Mouse (Mus musculus) cerebellum, adult 11 months (tissue): ENCODE data around the gene Mia2.
"Not testable (repeated sequence)": the region's sequence is repeated elsewhere in the genome, so short reads cannot be mapped to it uniquely, and the experiment has no call there.

ENCODE experiments used
- DNase-seq: peaks from one replicate; pipeline ENCODE4 v3.0.0; 2022

Mia2 gene

DNA sequence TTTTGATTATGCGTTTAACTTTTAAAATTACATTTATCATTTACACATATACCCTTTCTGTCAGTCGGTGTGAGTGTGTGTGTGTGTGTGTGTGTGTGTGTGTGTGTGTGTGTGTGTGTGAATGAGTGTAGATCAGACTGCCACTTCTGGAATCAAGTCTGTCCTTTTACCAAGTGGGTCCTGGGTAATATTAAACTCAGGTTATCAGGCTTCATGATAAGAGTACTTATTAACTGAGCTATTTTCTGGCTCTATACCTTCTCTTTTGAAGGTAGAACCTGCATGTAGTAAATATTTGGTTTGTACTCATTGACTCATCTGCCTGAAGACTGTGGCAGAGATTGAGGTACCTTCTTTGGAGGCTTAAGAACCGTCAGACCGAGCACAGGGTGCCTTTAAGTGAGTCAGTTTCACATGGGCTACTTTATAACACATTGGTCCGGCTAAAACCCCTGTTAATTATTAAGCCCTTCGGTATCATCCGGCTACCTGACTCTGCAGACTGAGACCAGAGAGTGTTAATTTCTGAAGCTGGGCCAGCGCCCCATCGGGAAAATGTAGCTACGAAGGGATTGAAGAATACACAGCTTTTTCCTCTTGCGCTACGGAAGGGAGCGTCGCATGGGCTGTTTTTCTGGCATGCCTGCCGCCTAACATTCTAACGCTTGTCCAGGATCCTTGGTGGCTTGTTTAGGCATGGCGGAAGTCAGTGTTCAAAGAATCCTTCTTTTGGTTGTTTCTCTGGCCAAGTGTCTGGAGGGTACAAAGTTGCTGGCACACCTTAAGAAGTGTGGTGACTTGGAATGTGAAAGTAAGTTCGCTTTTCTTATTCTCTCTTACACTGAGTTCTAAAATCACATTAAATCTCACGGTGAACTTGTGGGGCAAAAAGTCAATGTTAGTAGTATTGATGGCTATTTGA, at the start of gene Mia2:
Gene Mia2 (plus strand): TSS at position 696 of the 922 bp plus-strand sequence.
- DNase-seq, result no peak

DNA sequence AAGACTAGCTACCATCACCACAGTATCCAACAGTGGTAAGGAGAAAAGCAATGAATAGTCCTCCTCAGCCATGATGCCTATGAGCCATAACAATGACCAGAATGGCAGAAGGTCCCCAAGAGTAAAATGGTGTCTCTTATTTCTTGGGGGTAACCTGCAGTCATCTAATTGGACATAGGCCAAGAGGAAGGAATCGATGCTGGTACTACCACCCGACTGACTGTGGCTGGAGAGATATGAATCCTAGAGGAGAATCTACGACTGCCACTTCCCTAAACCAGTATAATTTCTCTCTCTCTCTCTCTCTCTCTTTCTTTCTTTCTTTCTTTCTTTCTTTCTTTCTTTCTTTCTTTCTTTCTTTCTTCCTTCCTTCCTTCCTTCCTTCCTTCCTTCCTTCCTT, 43.1 kb upstream of the Mia2 start:
- no peak for DNase-seq

DNA sequence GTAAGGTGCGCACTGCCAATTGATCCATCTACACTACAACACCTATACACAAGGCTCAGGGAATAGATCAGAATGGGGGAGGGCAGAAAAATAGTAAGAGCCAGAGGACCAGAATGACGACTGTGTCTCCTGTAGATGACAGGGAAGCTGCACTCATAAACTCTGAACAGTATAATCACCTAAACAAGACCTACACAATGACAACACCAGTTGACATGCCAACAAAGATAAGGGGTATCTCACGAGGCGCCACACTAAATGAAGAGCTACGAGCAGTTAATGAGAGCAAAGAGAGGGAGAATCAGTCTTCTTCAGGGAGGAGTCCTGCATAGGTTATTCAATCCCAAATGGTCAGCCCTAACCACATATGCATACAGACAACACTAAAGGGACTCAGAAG, 42.4 kb upstream of the Mia2 start:
- DNase-seq, result no peak

DNA sequence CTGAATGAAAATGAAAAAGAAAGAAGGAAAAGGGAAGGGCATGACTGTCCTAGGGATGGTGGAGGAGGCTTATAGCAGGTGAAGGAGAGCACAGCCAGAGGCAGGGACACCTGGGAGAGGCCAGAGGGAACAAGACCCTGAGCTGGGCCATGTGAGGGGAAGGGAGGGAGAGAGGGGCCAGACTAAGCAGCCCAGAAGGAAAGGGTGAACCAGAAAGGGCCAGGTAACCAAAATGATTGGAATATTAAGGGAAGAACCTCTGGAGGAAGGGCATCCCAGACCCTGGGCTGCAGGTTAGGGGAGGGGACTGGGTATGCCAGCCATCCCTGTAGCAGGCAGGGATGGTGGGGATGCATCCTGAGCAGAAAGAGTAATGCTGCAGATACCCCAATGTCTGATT, 41.6 kb upstream of the Mia2 start:
- DNase-seq, result no peak

DNA sequence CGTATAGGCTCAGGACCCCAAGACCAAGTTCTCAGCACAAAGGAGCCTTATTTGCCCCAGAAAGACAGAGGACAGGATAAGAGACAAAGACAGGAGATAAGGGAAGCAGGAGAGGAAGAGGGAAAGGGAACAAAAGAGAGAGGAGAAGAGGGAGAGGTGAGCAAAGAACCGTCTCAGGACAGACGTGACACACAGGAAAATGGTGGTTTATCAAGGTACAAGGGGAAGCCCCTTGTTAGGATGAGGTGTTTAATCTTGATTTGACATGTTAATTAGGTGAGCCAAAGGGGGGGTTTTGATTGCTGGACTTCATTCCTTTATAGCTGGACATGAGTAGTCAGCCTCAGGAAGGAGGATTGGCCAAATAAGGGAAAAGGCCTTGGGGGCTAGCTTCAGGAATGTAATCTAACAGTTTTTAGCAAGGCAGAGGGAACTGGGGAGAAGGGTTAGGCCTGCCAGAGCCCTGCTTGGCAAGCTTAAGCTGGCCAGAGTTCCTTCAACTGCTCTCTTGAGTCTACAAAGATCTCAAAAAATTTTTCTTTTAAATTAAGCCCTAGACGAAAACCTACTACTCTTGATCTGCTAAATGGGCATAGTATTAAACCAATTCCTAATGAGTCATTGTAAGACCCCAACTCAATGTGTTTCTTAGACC, 40.3 kb upstream of the Mia2 start:
- no peak for DNase-seq

DNA sequence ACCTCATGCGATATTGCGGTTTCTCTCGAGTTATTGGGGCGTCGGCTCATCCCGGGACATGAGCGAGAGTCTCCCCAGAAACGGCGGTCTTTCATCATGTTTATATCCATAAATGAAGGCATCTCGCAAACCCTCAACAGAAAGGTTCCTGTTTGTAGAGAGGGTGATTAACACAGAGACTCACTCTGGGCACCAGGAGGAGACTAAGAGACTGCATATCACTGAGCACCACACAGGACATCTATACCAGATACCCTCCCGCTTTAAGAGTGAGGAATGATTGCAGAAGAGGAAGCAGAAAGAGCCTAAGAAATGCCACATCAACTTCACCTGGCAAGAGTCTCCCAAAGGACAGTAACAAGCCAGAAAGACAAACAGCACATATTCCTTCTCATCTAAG, 39.4 kb upstream of the Mia2 start:
- DNase-seq, result no peak

DNA sequence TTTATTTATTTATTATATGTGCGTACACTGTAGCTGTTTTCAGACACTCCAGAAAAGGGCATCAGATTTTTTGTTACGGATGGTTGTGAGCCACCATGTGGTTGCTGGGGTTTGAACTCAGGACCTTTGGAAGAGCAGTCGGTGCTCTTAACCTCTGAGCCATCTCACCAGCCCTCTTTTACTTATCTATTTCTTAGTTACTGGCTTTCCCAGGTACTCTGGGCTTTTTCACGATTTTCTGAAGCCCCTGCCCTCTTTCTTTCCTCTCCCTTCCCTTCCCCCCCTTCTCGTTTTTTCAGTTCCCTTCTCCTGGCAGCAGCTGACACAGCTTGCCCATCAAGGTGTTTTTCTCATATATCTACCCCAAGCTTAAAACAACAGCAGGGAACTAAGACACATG, 37.4 kb upstream of the Mia2 start:
- DNase-seq, result not testable (repeated sequence)

DNA sequence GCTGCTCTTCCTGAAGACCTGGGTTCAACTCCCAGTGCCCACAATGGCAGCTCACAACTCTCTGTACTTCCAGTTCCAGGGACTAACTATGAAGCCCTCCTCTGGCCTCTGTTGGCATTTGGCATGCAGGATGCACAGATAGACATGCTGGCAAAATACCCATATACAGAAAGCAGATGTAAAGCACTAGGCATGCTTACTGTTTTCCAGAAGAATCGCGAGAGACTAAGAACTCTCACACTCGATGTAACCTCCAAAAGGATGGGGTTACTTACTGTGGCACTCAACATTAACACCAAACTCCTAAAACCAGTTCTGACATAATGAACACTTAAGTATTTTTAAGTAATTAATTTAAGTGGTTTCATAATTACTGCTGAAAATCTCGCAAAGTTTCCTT, 35.3 kb upstream of the Mia2 start:
- DNase-seq, result no peak

DNA sequence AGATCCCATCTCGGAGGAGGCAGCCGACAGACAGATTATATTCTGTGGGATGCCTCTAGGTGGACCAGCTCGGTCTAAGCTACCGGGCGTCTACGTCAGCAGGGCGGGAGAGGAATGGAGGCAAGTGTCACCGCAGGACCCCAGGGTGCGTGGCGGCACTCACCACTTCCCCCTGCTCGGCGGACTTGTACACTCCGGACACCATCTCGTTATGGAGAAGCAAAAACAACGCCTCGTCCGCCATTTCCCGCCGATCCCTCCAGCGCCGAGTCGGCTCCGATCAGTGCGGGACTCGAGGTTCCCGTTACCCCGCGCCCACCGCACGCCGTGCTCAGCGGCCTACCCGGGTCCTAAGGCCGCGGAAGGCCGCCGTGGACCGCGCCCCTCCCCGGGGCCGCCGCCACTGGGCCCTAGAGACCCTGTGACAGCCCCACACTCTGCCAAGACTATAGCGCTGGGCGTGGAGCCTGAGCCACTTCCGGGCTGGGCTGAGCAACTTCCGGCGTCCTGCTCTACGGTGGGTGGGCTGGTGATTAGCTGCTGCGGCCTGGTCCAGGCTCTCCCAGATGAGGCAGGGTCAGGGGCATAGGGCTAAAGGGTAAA, 34.5 kb upstream of the Mia2 start, which contains the start of gene Trappc6b:
Gene Trappc6b (minus strand): TSS at position 480 of the 603 bp plus-strand sequence.
- DNase-seq, result peak; percentile 68

DNA sequence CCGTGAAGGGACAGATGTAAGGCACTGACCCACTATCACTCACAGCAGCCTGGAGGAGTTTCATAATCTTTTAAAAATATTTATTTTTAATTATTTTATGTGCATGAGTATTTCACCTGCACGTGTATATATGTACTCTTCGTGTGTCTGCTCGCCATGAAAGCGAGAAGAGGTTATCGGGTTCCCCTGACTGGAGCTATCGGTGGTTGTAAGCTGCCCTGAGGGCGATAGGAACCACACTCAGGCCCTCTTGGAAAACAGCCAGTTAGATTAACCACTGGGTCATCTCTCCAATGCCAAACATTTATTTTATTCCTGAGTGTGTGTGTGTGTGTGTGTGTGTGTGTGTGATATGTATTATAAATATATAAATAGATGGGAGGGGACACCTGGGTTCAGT, 30.8 kb upstream of the Mia2 start:
- no peak for DNase-seq

DNA sequence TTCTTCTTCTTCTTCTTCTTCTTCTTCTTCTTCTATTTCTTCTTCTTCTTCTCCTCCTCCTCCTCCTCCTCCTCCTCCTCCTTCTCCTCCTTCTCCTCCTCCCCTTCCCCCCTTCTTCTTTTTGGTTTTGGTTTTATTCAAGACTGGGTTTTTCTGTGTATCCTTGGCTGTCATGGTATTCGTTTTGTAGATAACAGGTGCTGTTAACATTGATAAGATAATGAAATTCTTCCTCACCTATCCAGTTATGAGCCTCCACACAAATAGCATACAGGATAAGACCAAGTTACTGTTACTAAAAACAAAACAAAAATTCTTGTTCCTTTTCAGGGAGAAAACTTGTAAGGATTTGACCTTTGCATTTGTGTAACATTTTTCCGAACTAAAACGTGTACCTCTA, 29.8 kb upstream of the Mia2 start:
- DNase-seq, result no peak

DNA sequence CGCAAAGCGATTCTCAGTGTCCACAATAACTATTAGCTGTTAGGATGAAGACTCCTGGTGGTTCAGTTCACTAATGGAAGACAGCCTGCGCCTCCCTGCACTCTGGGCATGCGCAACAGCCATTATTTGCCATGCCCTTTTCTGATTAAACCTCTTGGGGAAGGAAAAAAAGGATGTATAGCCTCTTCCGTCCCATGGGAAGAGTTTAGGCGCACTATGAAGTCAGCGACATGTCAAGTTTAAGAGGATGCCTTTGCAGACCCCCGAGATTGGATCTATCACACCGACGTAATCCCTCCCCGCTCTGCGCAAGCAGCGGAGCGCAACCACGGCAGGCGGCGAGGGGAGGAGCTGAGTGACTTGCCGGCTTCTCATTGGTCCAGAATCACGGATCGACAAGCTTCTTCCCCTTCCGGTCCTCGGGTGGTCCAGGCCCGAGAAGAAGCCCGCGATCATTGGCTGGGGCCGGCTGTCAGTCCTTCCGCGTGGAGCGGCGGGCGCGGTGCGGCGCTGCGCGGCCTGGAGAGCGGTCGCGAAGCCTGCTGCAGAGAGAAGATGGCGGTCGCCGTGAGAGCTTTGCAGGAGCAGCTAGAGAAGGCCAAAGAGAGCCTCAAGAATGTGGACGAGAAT, 29.0 kb upstream of the Mia2 start, which contains the start of gene Pnn:
Gene Pnn (plus strand): TSS at position 437 of the 630 bp plus-strand sequence.
- DNase-seq, result peak; percentile 96

DNA sequence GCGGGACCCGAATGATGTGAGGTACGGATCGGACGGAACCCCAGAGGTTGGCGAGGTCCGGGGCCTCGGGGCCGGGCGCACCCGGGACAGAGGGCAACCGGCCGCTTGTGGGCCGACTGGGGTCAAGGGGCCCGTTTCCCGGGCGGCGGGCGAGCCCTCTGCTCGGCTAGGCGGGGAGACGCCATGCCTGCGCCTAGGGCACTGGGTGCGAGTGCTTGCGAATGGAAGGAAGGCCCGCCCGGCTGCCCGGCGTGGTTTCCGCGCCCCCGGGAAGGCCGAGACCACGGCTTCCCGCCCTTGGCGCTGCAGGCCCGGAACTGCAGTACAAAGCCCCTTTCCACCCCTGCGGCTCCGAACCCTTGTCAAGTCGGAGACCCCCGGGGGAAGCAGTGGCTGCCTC, 28.5 kb upstream of the Mia2 start:
- no peak for DNase-seq

DNA sequence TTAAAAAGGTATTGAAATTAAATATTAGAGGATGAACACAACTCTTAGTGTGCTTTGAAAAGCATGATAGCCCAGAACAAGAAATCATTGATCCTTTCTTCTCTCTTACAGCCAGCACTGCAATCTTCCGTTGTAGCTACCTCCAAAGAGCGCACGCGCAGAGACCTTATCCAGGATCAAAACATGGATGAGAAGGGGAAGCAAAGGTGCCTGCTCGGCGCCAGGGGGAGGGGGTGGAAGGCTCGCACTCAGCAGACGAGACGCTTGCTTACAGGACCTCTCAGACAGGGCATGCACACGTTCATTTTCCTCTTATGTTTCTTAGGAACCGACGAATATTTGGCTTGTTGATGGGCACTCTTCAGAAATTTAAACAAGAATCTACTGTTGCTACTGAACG, 26.8 kb upstream of the Mia2 start:
- no peak for DNase-seq

DNA sequence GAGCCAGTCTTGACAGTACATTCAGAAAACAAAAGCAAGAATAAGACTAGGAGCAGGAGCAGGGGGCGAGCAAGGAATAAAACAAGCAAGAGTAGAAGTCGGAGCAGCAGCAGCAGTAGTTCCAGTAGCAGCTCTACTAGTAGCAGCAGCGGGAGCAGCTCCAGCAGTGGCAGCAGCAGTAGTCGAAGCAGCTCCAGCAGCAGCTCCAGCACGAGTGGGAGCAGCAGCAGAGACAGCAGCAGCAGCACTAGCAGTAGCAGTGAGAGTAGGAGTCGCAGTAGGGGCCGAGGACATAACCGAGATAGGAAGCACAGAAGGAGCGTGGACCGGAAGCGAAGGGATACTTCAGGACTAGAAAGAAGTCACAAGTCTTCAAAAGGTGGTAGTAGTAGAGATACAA, 23.3 kb upstream of the Mia2 start:
- DNase-seq, result no peak

DNA sequence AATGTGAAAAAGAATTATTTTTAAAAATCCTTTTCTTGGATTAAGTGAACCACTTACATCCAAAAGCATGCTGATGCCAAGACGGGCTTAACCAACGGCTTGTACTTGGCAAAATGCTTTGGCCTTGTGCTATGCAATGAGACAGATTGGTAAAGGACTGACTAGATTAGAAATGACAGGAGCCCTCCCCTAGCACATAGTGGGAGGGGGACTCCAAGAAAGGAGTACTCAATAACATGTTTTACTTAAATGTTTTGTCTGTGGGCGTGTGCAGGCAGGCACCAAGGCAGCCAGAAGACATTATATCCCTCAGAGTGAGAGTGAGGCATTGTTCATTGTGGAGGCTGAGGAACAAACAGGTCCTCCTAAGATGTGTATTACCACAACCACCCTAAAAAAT, 21.5 kb upstream of the Mia2 start:
- no peak for DNase-seq

DNA sequence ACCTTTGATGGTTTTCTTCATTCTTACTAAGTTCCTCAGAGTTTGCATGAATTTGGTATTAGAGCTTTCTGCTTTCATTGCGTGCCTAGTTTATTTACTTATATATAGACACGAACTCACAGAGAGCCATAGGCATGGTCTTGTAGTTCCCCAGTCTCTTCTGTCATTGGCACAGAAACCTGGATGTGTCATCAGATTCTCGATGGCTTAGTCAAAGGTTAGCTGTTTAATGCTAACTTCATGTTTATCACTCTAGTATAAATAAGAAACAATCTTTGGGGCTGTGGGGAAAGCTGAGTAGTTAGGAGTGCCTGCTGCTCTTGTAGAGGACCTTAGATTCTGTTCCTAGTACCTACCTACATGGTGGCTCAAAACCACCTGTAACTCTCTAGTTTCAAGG, 18.6 kb upstream of the Mia2 start:
- DNase-seq, result no peak

DNA sequence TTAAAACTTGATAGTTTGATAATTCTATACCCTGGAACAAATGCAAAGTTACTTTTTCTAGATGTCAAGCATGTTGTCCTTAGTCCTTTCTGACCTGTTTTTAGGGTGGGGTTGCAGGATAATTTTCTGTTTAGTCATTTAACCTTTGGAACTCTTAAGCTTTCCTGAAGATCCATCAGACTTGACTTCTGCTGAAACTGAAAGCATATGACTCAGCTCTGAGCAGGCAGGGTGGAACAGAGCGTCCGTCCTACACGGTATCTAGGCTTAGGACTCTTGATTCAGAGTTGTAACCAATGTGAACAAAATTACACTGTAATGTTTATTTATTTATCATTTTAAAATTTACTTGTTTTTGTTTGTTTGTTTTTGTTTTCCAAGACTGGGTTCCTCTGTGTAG, 17.7 kb upstream of the Mia2 start:
- no peak for DNase-seq

DNA sequence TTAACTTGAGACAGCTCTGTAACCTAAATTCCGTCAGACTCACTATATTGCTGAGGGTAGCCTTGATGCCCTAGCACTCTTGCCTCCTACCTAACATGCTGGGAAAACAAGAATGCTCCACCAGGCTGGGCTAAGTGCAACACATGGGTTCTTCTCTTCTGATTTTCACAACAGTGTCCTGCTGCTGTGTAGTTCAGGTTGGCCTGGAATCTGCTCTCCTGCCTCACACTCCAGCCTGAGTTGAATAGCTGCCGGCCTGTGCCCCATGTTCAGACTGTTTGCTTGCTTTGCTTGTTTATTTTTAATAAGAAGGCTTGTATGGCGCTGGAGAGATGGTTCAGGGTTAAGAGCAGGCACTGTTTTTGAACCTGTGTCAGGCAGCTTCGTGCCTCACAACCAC, 15.1 kb upstream of the Mia2 start:
- no peak for DNase-seq

DNA sequence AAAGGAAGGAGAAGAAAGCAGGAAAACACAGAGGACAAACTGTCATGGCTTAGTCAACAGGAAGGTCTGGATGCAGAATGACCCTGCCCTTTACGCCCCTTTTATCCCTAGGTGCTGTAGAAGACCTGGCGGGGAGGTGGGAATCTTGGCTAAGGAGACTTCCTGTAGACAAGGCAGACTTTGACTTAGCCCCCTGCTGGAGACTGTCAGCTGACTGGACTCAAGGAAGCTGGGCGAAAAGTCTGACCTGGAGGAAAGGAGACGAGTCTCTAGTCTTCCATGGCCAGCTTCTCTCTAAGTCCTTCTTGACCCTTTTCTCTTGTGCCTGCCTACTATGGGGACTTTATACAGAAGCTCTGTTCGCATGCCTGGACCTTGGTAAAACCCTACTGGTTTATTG, 11.2 kb upstream of the Mia2 start:
- no peak for DNase-seq

DNA sequence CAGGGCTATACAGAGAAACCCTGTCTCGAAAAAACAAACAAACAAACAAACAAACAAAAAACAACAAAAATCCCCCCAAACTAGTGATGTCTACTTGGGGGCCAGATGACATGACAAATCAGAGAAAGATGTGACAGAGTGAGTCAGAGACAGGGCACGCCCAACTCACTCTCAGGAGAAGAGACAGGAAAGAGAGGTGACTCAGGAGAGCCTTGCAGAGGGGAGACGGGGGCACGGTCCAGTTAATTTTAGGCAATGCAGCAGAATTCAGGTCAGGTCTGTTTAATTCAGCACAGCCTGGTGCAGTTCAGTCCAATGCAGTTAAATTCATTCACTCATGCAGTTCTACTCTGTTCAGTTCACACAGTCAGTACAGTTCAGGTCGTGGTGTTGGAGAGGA, 9.4 kb upstream of the Mia2 start:
- DNase-seq, result no peak

DNA sequence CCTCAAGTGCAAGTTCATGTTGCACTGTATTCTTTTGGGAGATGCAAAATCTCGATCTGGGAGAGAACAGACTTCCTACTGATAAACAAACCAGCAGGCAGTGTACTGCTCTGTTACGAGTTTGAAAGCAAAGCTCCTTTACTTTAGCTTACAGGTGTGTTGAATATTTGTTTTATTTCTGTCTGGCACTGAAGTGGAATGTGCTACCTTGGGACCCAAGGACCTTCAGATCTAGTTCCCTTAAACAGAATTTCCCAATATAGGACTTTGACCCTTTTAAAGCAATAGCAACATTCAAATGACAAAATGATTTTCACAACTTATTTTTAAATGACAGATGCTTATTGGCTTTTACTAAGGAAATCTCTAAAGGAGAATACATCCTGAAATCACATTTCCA, 2.1 kb upstream of the Mia2 start:
- DNase-seq, result no peak

DNA sequence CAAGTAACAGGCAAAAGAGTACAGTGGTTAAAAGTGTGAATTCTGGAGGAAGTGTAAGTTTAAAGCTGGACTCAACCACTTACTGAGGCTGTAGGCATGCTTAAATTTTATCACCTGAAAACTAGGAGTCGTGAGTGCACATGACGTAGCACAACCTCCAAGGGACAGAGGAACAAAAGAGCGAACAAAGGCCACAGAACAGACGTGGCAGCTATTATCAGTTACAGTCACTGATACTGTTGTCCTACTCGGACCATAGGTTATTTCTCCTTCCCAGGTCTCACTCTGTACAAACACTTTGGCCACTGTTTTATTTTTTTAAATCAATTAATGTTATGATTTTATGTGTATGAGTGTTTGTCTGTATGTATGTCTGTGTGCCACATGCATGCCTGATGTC, 9.2 kb downstream of the Mia2 start:
- no peak for DNase-seq

DNA sequence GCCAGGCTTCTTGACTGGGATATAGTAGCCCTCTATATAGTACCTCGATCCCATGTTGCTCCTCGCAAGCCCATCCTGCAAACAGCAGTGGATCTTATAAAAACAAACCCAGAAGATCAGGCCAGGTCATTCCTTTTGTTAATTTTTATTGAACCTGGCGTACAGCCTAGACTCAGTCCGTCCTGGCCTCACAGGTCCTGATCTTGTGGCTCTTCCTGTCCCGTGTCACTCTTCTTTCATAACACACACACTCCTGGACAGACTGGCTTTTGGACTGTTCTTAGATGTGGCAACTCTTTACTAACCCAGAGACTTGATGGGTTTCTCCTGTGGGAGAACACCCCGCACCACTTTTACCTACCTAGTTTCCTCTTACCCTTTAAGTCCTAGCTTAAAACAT, 10.3 kb downstream of the Mia2 start:
- DNase-seq, result no peak
